Mouse (Mus musculus) intestine, postnatal 0 days (tissue): ENCODE measurements around the gene Itga10. TPM values are rescaled to one million over a fixed set of nuclear protein-coding genes. Genes with fewer than 3 reads are reported as not detected.
"Not testable (repeated sequence)": the region's sequence is repeated elsewhere in the genome, so short reads cannot be mapped to it uniquely, and the experiment has no call there.

Source experiments
- ATAC-seq: fragments of 200-750 bp; cut with Nextera tagmentation; 2 replicates; pipeline ENCODE4 v1.8.0; 2017; ENCODE audit warnings: mild to moderate bottlenecking, moderate TSS enrichment, moderate library complexity
- H3K27ac ChIP-seq: fragments of 300-500 bp; sonication (generic); 2 replicates; pipeline ENCODE4 v1.5.1; 2014; ENCODE audit warnings: mild to moderate bottlenecking, low read depth, low read length, moderate library complexity
- H3K27me3 ChIP-seq: fragments of 300-500 bp; sonication (generic); replicated peaks from 2 replicates; pipeline ENCODE4 v1.6.1; 2014; ENCODE audit warnings: low read length, mixed read lengths; ENCODE audit not compliant: control insufficient read depth, insufficient read depth
- H3K36me3 ChIP-seq: fragments of 300-500 bp; sonication (generic); 2 replicates; pipeline ENCODE4 v1.6.1; 2014; ENCODE audit warnings: mild to moderate bottlenecking, moderate library complexity; ENCODE audit not compliant: control insufficient read depth, insufficient read depth
- H3K4me1 ChIP-seq: fragments of 300-500 bp; sonication (generic); replicated peaks from 2 replicates; pipeline ENCODE4 v1.6.1; 2014; ENCODE audit warnings: antibody characterized with exemption, low read length, mixed read lengths; ENCODE audit not compliant: control insufficient read depth, insufficient read depth
- H3K4me2 ChIP-seq: fragments of 300-500 bp; sonication (generic); replicated peaks from 2 replicates; pipeline ENCODE4 v1.6.1; 2014; ENCODE audit warnings: low read depth, mild to moderate bottlenecking, moderate library complexity
- H3K4me3 ChIP-seq: fragments of 300-500 bp; sonication (generic); 2 replicates; pipeline ENCODE4 v1.5.1; 2014; ENCODE audit warnings: low read depth, low read length
- H3K9ac ChIP-seq: fragments of 300-500 bp; sonication (generic); 2 replicates; pipeline ENCODE4 v1.6.1; 2014; ENCODE audit warnings: mild to moderate bottlenecking, low read depth, low read length
- H3K9me3 ChIP-seq: fragments of 300-500 bp; sonication (generic); 2 replicates; pipeline ENCODE4 v1.6.1; 2016; ENCODE audit warnings: mixed run types; ENCODE audit not compliant: control insufficient read depth
- CTCF ChIP-seq: sonication (generic); IDR thresholded peaks from 2 replicates; pipeline ENCODE4 v1.5.1; 2016; ENCODE audit warnings: low read depth, mild to moderate bottlenecking, control low read depth, antibody characterized with exemption, moderate library complexity
- WGBS: fragments of 180-500 bp; shearing (Covaris S2); extraction: QIAGEN DNeasy Blood & Tissue Kit; methylation state at CpG from one replicate; pipeline ENCODE4 v1.1.7; 2014; 5-methylcytosine and 5-hydroxymethylcytosine counted together
- polyA plus RNA-seq: library from polyadenylated mRNA; unstranded; fragments of >200 nt; fragmentation: Nextera tagmentation; extraction: Ambion mirVana; gene quantifications from 2 replicates; pipeline ENCODE4 v1.2.1, GENCODE M21; 2015

Gene Itga10
- polyA plus RNA-seq, 1 experiment from 2014 or later = 0.17 TPM

DNA sequence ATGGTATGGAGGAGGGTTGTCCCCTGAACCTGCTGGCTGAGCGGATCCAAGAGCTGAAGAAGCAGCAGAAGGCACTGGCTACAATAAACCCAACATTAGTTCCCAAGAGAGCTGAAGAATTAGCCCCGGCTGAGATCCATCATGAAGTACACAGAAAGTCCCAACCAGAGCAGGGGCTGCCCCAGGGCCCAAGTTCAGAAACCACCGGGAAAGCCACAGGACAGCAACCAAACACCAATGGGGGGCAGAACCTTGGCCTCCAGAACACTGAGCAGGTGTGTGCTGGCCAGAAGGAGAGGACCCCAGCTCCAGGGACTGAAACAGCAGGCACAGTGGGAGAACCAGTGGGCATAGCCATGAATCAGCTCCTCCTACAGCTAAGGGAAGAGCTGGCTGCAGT lies 38.1 kb downstream of the Itga10 start:
- H3K9me3 ChIP-seq = no peaks in the 10 kb centered on the region
- ATAC-seq = no peak
- no peaks in the 10 kb centered on the region for H3K36me3 ChIP-seq
- 91% methylated on average over 3 of the region's 3 CpGs for WGBS
- no peak overlapping the region for H3K4me3 ChIP-seq
- H3K27ac ChIP-seq = no peak overlapping the region
- no peak overlapping the region for H3K9ac ChIP-seq
- no peak overlapping the region for H3K4me2 ChIP-seq
- H3K27me3 ChIP-seq = peaks cover 9% of the 10 kb centered on the region; the same call in 1 of the 2 replicates
- TF ChIP-seq CTCF = no peak
- no peaks in the 10 kb centered on the region for H3K4me1 ChIP-seq

DNA sequence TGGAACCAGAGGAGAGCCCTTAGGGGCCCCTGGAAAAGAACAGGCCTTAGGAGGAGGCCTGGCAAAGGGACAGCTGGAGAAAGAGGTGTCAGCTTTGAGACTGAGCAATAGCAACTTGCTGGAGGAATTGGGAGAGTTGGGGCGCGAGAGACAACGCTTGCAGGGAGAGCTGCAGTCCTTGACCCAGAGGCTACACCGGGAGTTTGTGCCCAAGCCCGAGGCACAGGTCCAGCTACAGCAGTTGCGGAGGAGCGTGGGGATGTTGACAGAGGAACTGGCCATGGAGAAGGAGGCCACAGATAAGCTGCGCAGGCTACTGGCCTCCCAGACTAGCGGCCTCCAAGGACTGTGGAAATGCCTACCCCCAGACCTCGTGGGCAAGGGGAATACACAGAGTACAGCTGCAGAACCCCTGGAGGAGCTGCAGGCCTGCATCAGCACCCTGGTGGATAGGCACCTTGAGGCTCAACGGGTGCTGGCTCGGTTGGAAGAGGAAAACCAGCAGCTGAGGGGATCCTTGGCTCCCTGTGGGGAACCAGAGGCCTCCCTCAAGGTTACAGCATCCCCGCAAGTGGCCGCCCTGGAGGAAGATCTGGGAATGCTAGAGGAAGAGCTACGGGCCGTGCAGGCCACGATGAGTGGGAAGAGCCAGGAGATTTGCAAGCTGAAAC lies 38.9 kb downstream of the Itga10 start:
- peaks cover 9% of the 10 kb centered on the region; the same call in 1 of the 2 replicates for H3K27me3 ChIP-seq
- no peaks in the 10 kb centered on the region for H3K36me3 ChIP-seq
- no peak for TF ChIP-seq CTCF
- 52% methylated on average over 17 of the region's 17 CpGs for WGBS
- H3K9ac ChIP-seq = no peak overlapping the region
- H3K4me3 ChIP-seq = 0 out of 2 replicates have a peak overlapping the region, but pooled peaks have one; percentile 7
- H3K4me2 ChIP-seq = peak overlapping the region; percentile 51
- H3K27ac ChIP-seq = no peak overlapping the region
- H3K9me3 ChIP-seq = no peaks in the 10 kb centered on the region
- ATAC-seq = no peak
- H3K4me1 ChIP-seq = no peaks in the 10 kb centered on the region

DNA sequence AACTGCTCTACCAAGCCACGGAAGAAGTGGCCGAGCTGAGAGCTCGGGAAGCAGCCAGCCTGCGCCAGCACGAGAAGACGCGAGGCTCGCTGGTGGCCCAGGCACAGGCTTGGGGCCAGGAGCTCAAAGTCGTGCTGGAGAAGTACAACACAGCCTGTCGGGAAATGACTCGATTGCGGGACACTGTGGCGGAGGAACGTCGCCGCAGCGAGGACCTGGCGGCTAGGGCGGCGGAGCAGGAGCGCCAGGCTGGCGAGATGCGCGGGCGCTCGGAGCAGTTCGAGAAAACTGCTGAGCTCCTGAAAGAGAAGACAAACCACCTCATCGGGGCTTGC lies 39.4 kb downstream of the Itga10 start:
- H3K27me3 ChIP-seq = peaks cover 9% of the 10 kb centered on the region; the same call in 1 of the 2 replicates
- no peaks in the 10 kb centered on the region for H3K36me3 ChIP-seq
- H3K9ac ChIP-seq = no peak overlapping the region
- no peak for TF ChIP-seq CTCF
- peak overlapping the region; percentile 51 for H3K4me2 ChIP-seq
- H3K9me3 ChIP-seq = no peaks in the 10 kb centered on the region
- peak overlapping the region; percentile 7; the same call in 1 of the 2 replicates for H3K4me3 ChIP-seq
- WGBS = 11% methylated on average over 28 of the region's 28 CpGs
- H3K27ac ChIP-seq = no peak overlapping the region
- H3K4me1 ChIP-seq = no peaks in the 10 kb centered on the region
- ATAC-seq = peak; percentile 8; the same call in 1 of the 2 replicates

DNA sequence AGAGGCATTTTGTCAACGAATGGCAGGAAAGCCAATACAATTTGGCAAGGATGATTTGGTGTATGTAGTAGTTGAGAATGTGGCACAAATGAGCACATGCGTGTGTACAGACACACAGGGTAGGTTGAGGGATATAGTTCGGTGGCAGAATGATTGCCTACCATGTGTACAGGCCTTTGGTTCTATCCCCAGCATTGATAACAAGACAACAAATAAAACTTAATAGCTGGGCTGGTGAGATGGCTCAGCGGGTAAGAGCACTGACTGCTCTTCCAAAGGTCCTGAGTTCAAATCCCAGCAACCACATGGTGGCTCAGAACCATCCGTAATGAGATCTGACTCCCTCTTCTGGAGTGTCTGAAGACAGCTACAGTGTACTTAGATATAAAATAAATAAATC lies 40.7 kb downstream of the Itga10 start:
- not testable (repeated sequence) for H3K36me3 ChIP-seq, H3K4me2 ChIP-seq, H3K27ac ChIP-seq, H3K4me3 ChIP-seq, H3K9me3 ChIP-seq, H3K4me1 ChIP-seq, ATAC-seq, H3K9ac ChIP-seq, H3K27me3 ChIP-seq
- WGBS = 95% methylated on average over 5 of the region's 5 CpGs

DNA sequence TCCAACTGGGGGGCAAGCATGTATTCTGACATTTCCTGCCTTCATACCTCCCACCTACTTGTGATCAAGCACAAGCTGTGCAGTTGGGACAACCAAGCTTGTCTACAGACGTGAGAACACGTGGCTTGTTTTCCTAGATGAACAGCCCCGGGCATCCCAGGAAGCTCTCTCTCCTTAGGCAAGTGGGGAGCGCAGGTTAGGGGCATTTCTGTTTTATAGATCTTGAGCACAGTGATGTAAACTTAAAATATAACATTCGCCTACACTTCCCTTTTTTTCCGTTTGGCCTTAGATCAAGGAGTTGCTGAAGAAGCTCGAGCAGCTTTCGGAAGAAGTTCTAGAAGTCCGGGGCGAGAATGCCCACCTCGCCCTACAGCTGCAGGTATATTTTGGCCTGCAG lies 43.5 kb downstream of the Itga10 start:
- no peak for ATAC-seq
- Histone ChIP-seq H3K9me3 (no peaks in the 10 kb centered on the region), H3K4me2 (no peak overlapping the region), H3K9ac (no peak overlapping the region), H3K36me3 (no peaks in the 10 kb centered on the region), H3K27me3 (peaks cover 6% of the 10 kb centered on the region; the same call in 1 of the 2 replicates), H3K4me3 (no peak overlapping the region), H3K27ac (no peak overlapping the region), H3K4me1 (no peaks in the 10 kb centered on the region)
- no peak for TF ChIP-seq CTCF
- 78% methylated on average over 11 of the region's 11 CpGs for WGBS

DNA sequence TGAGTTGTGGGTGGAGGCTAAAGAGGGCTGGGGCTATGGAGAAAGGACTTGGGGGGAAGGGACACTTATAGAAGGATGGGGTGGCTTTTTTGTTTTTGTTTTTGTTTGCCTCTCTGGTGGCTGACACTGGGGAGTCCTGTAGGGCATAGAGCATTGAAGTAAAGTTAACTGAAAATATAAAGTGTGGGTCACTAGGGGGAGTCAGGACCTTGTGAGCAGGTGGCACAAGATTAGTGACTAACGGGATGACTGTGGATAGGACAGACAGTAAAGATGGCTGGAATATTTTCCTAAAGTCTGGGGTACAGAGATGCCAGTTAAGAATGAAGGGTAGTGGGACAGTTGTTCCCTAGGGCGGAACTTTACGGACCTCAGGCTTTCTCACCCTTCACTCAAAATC lies 44.9 kb downstream of the Itga10 start:
- H3K27me3 ChIP-seq = peaks cover 4% of the 10 kb centered on the region; the same call in 1 of the 2 replicates

More for the DNA sequence above, 44.9 kb downstream of the Itga10 start:
- Histone ChIP-seq H3K27ac (no peak overlapping the region), H3K4me1 (no peaks in the 10 kb centered on the region), H3K36me3 (no peaks in the 10 kb centered on the region), H3K9me3 (no peaks in the 10 kb centered on the region), H3K4me2 (no peak overlapping the region), H3K9ac (no peak overlapping the region), H3K4me3 (no peak overlapping the region)
- ATAC-seq = 0 out of 2 replicates have a peak, but pooled peaks have one; percentile 19
- 38% methylated on average over 3 of the region's 3 CpGs for WGBS
- TF ChIP-seq CTCF = peak; percentile 57
